Mouse (Mus musculus): ENCODE measurements at regions not wholly inside any gene's neighbourhood (a gene's known extent, or its start where the extent isn't known, plus 50 kb on each side); places are given as distances from the start of the nearest gene placed in this dataset.

DNA sequence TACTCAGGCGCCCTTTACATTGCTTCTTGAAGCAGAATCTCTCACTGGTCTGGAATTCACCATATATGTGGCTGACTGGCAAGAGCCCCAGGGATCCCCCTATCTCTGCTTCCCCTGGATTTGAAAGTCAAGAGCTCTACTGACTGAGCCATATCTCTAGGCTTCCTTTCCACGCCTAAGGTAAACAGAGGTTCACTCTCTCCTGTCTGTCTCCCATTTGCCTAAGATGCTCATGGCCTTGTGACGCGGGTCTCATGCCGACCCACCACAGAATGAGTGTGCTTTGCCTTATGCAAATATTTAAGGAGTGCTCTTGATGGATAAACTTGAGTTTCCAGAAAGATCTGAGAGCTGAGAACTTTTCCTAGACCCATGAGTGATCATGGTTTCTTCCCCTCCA lies 173.9 kb downstream of the Vrk1 start:
- TF ChIP-seq CTCF (IDR thresholded peaks at IDR 0.05; ENCODE audit: low read depth): no peak
- 55% methylated on average over 5 of the region's 5 CpGs for WGBS (ENCODE audit: insufficient replicate concordance)
- no peak overlapping the region for H3K4me3 ChIP-seq (ENCODE audit: low read depth, low read length)
- no peaks in the 10 kb centered on the region for H3K9me3 ChIP-seq (ENCODE audit: low read length)
- ATAC-seq (no peak), DNase-seq (no peak)
- no peak overlapping the region for H3K27ac ChIP-seq (ENCODE audit: low read depth)
- no peaks in the 10 kb centered on the region for H3K27me3 ChIP-seq (ENCODE audit: insufficient read depth, low read length)
- no peaks in the 10 kb centered on the region for H3K4me1 ChIP-seq (ENCODE audit: insufficient read depth)
- no peak overlapping the region for H3K4me2 ChIP-seq (ENCODE audit: low read depth, low read length)
- H3K36me3 ChIP-seq (replicated peaks; ENCODE audit: insufficient read depth, low read length): no peaks in the 10 kb centered on the region
- H3K9ac ChIP-seq (replicated peaks): no peak overlapping the region

DNA sequence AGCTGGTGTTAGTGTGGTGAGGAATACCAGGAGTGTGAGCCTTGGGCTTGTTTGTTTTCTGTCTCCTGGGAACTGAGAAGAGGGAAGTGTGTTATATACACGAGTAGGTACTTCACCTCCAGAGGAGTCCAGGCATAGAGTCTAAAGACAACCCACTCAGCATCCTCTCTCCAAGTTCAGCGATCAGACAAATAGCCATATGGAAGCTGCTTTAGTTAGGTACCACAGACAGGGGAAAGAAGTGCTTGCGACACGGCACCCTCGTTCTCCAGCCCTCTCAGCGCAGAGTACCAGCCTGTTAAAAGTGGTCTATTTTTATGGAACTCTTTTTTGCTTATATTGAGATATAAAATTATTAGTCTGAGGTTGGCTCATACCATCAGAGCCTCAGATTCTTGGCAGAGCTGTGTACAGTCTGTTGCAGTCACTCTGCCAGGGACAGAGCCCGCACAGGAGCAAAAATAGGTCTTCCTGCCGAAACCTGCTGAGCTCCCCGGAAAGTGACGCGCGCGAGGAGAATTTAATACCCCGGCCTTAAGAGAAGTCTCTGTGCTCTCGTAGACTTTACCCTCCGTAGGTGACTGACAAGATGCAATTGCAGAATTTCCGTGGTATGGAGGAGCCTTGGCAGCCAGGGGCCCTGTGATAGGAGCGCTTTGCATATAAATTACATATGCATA lies 175.5 kb downstream of the Vrk1 start:
- TF ChIP-seq CTCF (IDR thresholded peaks at IDR 0.05; ENCODE audit: low read depth): no peak
- no peak for TF ChIP-seq EP300 (IDR thresholded peaks at IDR 0.05; ENCODE audit: low read depth)
- Histone ChIP-seq H3K27me3 (ENCODE audit: insufficient read depth, low read length) (no peaks in the 10 kb centered on the region), H3K4me1 (ENCODE audit: insufficient read depth) (no peaks in the 10 kb centered on the region), H3K9me3 (ENCODE audit: low read length) (no peaks in the 10 kb centered on the region), H3K4me3 (ENCODE audit: low read depth, low read length) (no peak overlapping the region), H3K4me2 (ENCODE audit: low read depth, low read length) (no peak overlapping the region), H3K27ac (ENCODE audit: low read depth) (no peak overlapping the region), H3K9ac (replicated peaks) (no peak overlapping the region), H3K36me3 (replicated peaks; ENCODE audit: insufficient read depth, low read length) (no peaks in the 10 kb centered on the region)
- 67% methylated on average over 18 of the region's 18 CpGs for WGBS (ENCODE audit: insufficient replicate concordance)
- no peak for ATAC-seq
- no peak for DNase-seq

DNA sequence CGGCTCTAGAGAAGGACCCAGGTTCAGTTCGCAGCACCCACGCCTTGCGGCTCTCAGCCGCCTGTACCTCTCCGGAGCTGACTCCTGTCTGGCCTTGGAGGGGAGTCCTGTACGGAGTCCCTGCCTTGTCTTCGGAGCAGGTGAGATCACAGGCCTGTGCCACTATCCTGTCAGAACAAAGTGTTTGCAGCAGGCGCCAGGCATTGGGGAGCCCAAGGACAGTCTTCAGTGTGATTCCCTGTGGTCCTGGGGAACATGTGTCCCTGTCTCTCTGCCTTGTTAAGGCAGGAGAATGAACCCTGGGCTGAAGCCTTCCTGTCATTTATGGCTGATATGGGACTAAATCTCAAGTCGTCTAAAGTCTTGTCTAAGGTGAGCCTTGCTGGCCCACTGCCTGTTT lies 176.5 kb downstream of the Vrk1 start:
- Histone ChIP-seq H3K9ac (replicated peaks) (no peak overlapping the region), H3K4me1 (ENCODE audit: insufficient read depth) (no peaks in the 10 kb centered on the region), H3K36me3 (replicated peaks; ENCODE audit: insufficient read depth, low read length) (no peaks in the 10 kb centered on the region), H3K27me3 (ENCODE audit: insufficient read depth, low read length) (no peaks in the 10 kb centered on the region), H3K9me3 (ENCODE audit: low read length) (no peaks in the 10 kb centered on the region), H3K4me2 (ENCODE audit: low read depth, low read length) (no peak overlapping the region), H3K4me3 (ENCODE audit: low read depth, low read length) (no peak overlapping the region), H3K27ac (ENCODE audit: low read depth) (no peak overlapping the region)
- WGBS (ENCODE audit: insufficient replicate concordance): 84% methylated on average over 10 of the region's 10 CpGs
- DNase-seq: no peak
- TF ChIP-seq CTCF (IDR thresholded peaks at IDR 0.05; ENCODE audit: low read depth) (no peak), EP300 (IDR thresholded peaks at IDR 0.05; ENCODE audit: low read depth) (no peak)
- ATAC-seq: no peak

DNA sequence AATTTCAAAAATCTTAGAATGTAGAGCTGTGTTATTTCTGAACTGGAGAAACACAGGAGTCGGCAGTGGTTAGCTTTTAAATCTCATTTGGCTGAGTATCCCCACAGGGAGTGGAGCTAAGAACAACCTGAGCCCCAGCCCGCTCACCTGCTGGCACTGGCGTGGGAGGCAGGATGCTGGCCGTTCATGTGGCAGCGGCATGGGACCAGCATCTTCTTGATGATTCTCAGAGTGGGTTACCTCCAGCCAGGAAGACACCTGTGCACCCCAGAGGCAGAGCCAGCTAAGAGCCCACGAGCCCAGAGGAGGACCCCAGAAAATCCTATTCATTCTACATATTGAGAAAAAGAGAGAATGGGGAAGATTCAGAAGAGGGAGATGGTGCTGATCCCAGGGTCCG lies 181.7 kb downstream of the Vrk1 start:
- no peak for DNase-seq
- no peak overlapping the region for H3K27ac ChIP-seq (ENCODE audit: low read depth)
- WGBS (ENCODE audit: insufficient replicate concordance): 65% methylated on average over 7 of the region's 7 CpGs
- ATAC-seq: no peak
- H3K4me1 ChIP-seq (ENCODE audit: insufficient read depth): no peaks in the 10 kb centered on the region
- H3K4me2 ChIP-seq (ENCODE audit: low read depth, low read length): no peak overlapping the region
- no peaks in the 10 kb centered on the region for H3K27me3 ChIP-seq (ENCODE audit: insufficient read depth, low read length)
- no peak overlapping the region for H3K4me3 ChIP-seq (ENCODE audit: low read depth, low read length)
- TF ChIP-seq CTCF (IDR thresholded peaks at IDR 0.05; ENCODE audit: low read depth) (no peak), EP300 (IDR thresholded peaks at IDR 0.05; ENCODE audit: low read depth) (no peak)
- no peak overlapping the region for H3K9ac ChIP-seq (replicated peaks)
- H3K36me3 ChIP-seq (replicated peaks; ENCODE audit: insufficient read depth, low read length): no peaks in the 10 kb centered on the region
- H3K9me3 ChIP-seq (ENCODE audit: low read length): no peaks in the 10 kb centered on the region

DNA sequence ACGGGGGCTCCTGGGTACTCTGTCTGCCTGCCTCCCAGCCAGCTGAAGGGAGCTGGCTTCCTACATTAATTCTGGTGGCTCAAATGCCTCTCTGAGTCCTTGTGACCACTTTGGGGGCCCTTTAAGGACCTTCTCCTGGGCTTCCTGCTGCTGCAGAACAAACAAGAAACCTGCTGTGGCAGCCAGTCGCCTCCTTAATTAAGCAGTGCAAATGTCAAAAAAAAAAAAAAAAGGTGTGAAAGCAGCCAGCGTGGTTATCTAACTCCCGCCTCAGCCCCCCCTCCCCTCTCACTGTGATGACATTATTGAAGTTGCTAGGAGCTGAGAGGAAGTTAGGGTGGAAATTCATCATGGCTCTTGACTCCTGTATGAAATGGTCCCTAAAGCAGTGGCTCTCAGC lies 189.3 kb downstream of the Vrk1 start:
- no peaks in the 10 kb centered on the region for H3K9me3 ChIP-seq (ENCODE audit: low read length)
- DNase-seq (no peak), ATAC-seq (no peak)
- H3K27ac ChIP-seq (ENCODE audit: low read depth): no peak overlapping the region
- no peaks in the 10 kb centered on the region for H3K27me3 ChIP-seq (ENCODE audit: insufficient read depth, low read length)
- no peak overlapping the region for H3K4me2 ChIP-seq (ENCODE audit: low read depth, low read length)
- no peaks in the 10 kb centered on the region for H3K36me3 ChIP-seq (replicated peaks; ENCODE audit: insufficient read depth, low read length)
- H3K4me3 ChIP-seq (ENCODE audit: low read depth, low read length): no peak overlapping the region
- TF ChIP-seq CTCF (IDR thresholded peaks at IDR 0.05; ENCODE audit: low read depth) (no peak), EP300 (IDR thresholded peaks at IDR 0.05; ENCODE audit: low read depth) (no peak)
- WGBS (ENCODE audit: insufficient replicate concordance): 16% methylated on average over 4 of the region's 4 CpGs
- no peaks in the 10 kb centered on the region for H3K4me1 ChIP-seq (ENCODE audit: insufficient read depth)
- no peak overlapping the region for H3K9ac ChIP-seq (replicated peaks)

DNA sequence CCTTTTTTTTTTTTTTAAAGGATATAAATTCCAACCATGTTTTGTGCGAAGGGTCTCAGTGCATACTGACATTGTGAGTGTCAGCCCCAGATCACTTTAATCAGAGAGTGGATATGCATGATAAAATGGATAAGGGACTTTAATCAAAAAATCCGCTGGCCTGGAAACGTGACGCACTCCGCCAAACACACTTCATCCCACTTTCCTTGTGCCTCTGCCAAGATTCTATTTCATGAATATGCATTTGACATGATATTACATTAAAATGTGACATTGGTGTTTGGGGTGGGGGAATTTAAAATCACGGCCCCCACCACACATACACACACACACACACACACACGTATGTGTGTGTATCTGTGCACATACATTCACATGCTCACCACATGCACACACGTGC lies 193.5 kb downstream of the Vrk1 start:
- Histone ChIP-seq H3K27me3 (ENCODE audit: insufficient read depth, low read length) (no peaks in the 10 kb centered on the region), H3K9ac (replicated peaks) (no peak overlapping the region), H3K27ac (ENCODE audit: low read depth) (no peak overlapping the region), H3K4me2 (ENCODE audit: low read depth, low read length) (no peak overlapping the region), H3K4me1 (ENCODE audit: insufficient read depth) (no peaks in the 10 kb centered on the region), H3K4me3 (ENCODE audit: low read depth, low read length) (no peak overlapping the region), H3K36me3 (replicated peaks; ENCODE audit: insufficient read depth, low read length) (no peaks in the 10 kb centered on the region), H3K9me3 (ENCODE audit: low read length) (no peaks in the 10 kb centered on the region)
- DNase-seq (no peak), ATAC-seq (no peak)
- 79% methylated on average over 8 of the region's 8 CpGs for WGBS (ENCODE audit: insufficient replicate concordance)
- no peak for TF ChIP-seq CTCF (IDR thresholded peaks at IDR 0.05; ENCODE audit: low read depth)
- TF ChIP-seq EP300 (IDR thresholded peaks at IDR 0.05; ENCODE audit: low read depth): no peak

DNA sequence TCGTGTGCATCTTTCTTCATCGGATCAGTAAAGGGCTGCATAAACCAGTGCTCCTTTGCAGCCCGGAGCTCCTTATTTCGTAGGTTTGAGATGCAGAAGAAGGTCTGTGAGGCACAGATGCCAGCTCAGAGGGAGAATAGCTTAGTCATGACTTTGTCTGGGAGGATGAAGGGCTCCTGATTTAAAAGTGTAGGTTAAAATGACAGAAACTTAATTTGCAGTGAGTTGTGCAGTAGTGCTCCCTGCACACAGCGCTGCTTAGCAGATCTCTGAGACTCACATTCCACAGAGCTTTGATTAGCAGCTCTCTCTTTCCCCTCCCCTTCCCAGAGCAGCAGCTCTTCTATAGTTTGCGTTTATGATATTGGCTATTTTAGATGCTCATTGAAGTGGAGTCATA lies 200.9 kb downstream of the Vrk1 start:
- no peak for DNase-seq
- Histone ChIP-seq H3K9ac (replicated peaks) (no peak overlapping the region), H3K4me2 (ENCODE audit: low read depth, low read length) (no peak overlapping the region), H3K4me1 (ENCODE audit: insufficient read depth) (no peaks in the 10 kb centered on the region), H3K27me3 (ENCODE audit: insufficient read depth, low read length) (no peaks in the 10 kb centered on the region), H3K9me3 (ENCODE audit: low read length) (no peaks in the 10 kb centered on the region), H3K36me3 (replicated peaks; ENCODE audit: insufficient read depth, low read length) (no peaks in the 10 kb centered on the region), H3K4me3 (ENCODE audit: low read depth, low read length) (no peak overlapping the region), H3K27ac (ENCODE audit: low read depth) (no peak overlapping the region)
- ATAC-seq: no peak
- TF ChIP-seq EP300 (IDR thresholded peaks at IDR 0.05; ENCODE audit: low read depth) (no peak), CTCF (IDR thresholded peaks at IDR 0.05; ENCODE audit: low read depth) (no peak)
- 78% methylated on average over 6 of the region's 6 CpGs for WGBS (ENCODE audit: insufficient replicate concordance)

Data from liver, postnatal 0 days (tissue).